Mouse (Mus musculus) heart, embryonic 11.5 days (tissue): ENCODE measurements at regions not wholly inside any gene's neighbourhood (a gene's known extent, or its start where the extent isn't known, plus 50 kb on each side); places are given as distances from the start of the nearest gene placed in this dataset.
"Not testable (repeated sequence)": the region's sequence is repeated elsewhere in the genome, so short reads cannot be mapped to it uniquely, and the experiment has no call there.

Source experiments
- ATAC-seq: fragments of 200-750 bp; cut with Nextera tagmentation; replicated peaks from 2 replicates; pipeline ENCODE4 v1.8.0; 2017; ENCODE audit warnings: moderate library complexity; ENCODE audit not compliant: insufficient number of reproducible peaks, low FRiP score, low TSS enrichment
- H3K27ac ChIP-seq: fragments of 300-500 bp; sonication (generic); 2 replicates; pipeline ENCODE4 v1.5.1; 2014; ENCODE audit warnings: mild to moderate bottlenecking, low read depth, low read length
- H3K27me3 ChIP-seq: fragments of 300-500 bp; sonication (generic); 2 replicates; pipeline ENCODE4 v1.6.1; 2014; ENCODE audit warnings: mild to moderate bottlenecking, low read length, mixed read lengths; ENCODE audit not compliant: control insufficient read depth, insufficient read depth
- H3K36me3 ChIP-seq: fragments of 300-500 bp; sonication (generic); 2 replicates; pipeline ENCODE4 v1.6.1; 2014; ENCODE audit warnings: mild to moderate bottlenecking, low read length, moderate library complexity, mixed read lengths; ENCODE audit not compliant: control insufficient read depth, insufficient read depth
- H3K4me1 ChIP-seq: fragments of 300-500 bp; sonication (generic); 2 replicates; pipeline ENCODE4 v1.6.1; 2014; ENCODE audit warnings: low read length; ENCODE audit not compliant: control insufficient read depth, insufficient read depth
- H3K4me2 ChIP-seq: fragments of 300-500 bp; sonication (generic); 2 replicates; pipeline ENCODE4 v1.6.1; 2014; ENCODE audit warnings: mild to moderate bottlenecking, moderate library complexity
- H3K4me3 ChIP-seq: fragments of 300-500 bp; sonication (generic); 2 replicates; pipeline ENCODE4 v1.5.1; 2014; ENCODE audit warnings: low read depth, low read length
- H3K9ac ChIP-seq: fragments of 300-500 bp; sonication (generic); 2 replicates; pipeline ENCODE4 v1.6.1; 2014; ENCODE audit warnings: mild to moderate bottlenecking, low read depth, low read length, moderate library complexity
- H3K9me3 ChIP-seq: fragments of 300-500 bp; sonication (generic); replicated peaks from 2 replicates; pipeline ENCODE4 v1.6.1; 2016; ENCODE audit warnings: low read length; ENCODE audit not compliant: control insufficient read depth
- WGBS: fragments of 180-500 bp; shearing (Covaris S2); extraction: QIAGEN DNeasy Blood & Tissue Kit; methylation state at CpG from one replicate; pipeline ENCODE4 v1.1.7; 2014; ENCODE audit not compliant: insufficient replicate concordance; 5-methylcytosine and 5-hydroxymethylcytosine counted together

GRCm38 (mm10) chr14:19080001-19080400 is 185.9 kb upstream of the Ube2e2 start:
- 83% methylated on average over 4 of the region's 4 CpGs for WGBS
- H3K9ac ChIP-seq, H3K27me3 ChIP-seq: not testable (repeated sequence)

GRCm38 (mm10) chr14:19041984-19042760 is 148.1 kb upstream of the Ube2e2 start:
- H3K4me2 ChIP-seq: peak overlapping the region; percentile 79
- peaks cover 4% of the 10 kb centered on the region; the same call in 1 of the 2 replicates for H3K4me1 ChIP-seq
- H3K36me3 ChIP-seq: no peaks in the 10 kb centered on the region
- H3K4me3 ChIP-seq: peak overlapping the region; percentile 40
- H3K27ac ChIP-seq: no peak overlapping the region
- peak overlapping the region; percentile 54; the same call in 1 of the 2 replicates for H3K9ac ChIP-seq
- peak; percentile 66 for ATAC-seq
- 3% methylated on average over 49 of the region's 49 CpGs for WGBS
- H3K27me3 ChIP-seq: no peaks in the 10 kb centered on the region
- H3K9me3 ChIP-seq: no peaks in the 10 kb centered on the region

More at GRCm38 (mm10) chr14:19080001-19080400, 185.9 kb upstream of the Ube2e2 start:
- not testable (repeated sequence) for ATAC-seq, H3K4me1 ChIP-seq, H3K36me3 ChIP-seq, H3K4me3 ChIP-seq, H3K4me2 ChIP-seq, H3K9me3 ChIP-seq, H3K27ac ChIP-seq

- Histone ChIP-seq H3K4me3 (no peak overlapping the region), H3K4me1 (no peaks in the 10 kb centered on the region), H3K4me2 (no peak overlapping the region), H3K9ac (no peak overlapping the region), H3K27me3 (no peaks in the 10 kb centered on the region), H3K27ac (no peak overlapping the region), H3K9me3 (no peaks in the 10 kb centered on the region), H3K36me3 (no peaks in the 10 kb centered on the region)
- ATAC-seq: no peak
- 36% methylated on average over 2 of the region's 2 CpGs for WGBS
Measured at GRCm38 (mm10) chr14:19020102-19020501, 126.0 kb upstream of the Ube2e2 start.

GRCm38 (mm10) chr14:19015406-19015805 is 121.3 kb upstream of the Ube2e2 start:
- ATAC-seq: no peak
- no peak overlapping the region for H3K27ac ChIP-seq
- 58% methylated on average over 4 of the region's 4 CpGs for WGBS

GRCm38 (mm10) chr14:19013558-19013957 is 119.5 kb upstream of the Ube2e2 start:
- H3K27me3 ChIP-seq, H3K36me3 ChIP-seq, H3K9ac ChIP-seq, H3K4me3 ChIP-seq, H3K4me2 ChIP-seq, ATAC-seq, H3K27ac ChIP-seq, H3K9me3 ChIP-seq, H3K4me1 ChIP-seq: not testable (repeated sequence)
- WGBS: 78% methylated on average over 2 of the region's 2 CpGs

More at GRCm38 (mm10) chr14:19015406-19015805, 121.3 kb upstream of the Ube2e2 start:
- H3K4me2 ChIP-seq: no peak overlapping the region
- no peaks in the 10 kb centered on the region for H3K27me3 ChIP-seq
- no peak overlapping the region for H3K9ac ChIP-seq
- no peak overlapping the region for H3K4me3 ChIP-seq
- no peaks in the 10 kb centered on the region for H3K4me1 ChIP-seq
- no peaks in the 10 kb centered on the region for H3K36me3 ChIP-seq
- H3K9me3 ChIP-seq: no peaks in the 10 kb centered on the region

GRCm38 (mm10) chr14:18983901-18984300 is 89.8 kb upstream of the Ube2e2 start:
- no peak overlapping the region for H3K4me2 ChIP-seq
- H3K36me3 ChIP-seq: no peaks in the 10 kb centered on the region
- no peak for ATAC-seq
- no peaks in the 10 kb centered on the region for H3K9me3 ChIP-seq
- no peak overlapping the region for H3K9ac ChIP-seq
- H3K4me1 ChIP-seq: no peaks in the 10 kb centered on the region
- H3K27ac ChIP-seq: no peak overlapping the region
- WGBS: 82% methylated on average over 3 of the region's 3 CpGs
- no peaks in the 10 kb centered on the region for H3K27me3 ChIP-seq
- no peak overlapping the region for H3K4me3 ChIP-seq

- 84% methylated on average over 1 of the region's 1 CpGs for WGBS
- Histone ChIP-seq H3K9me3 (no peaks in the 10 kb centered on the region), H3K36me3 (no peaks in the 10 kb centered on the region), H3K4me1 (no peaks in the 10 kb centered on the region), H3K27me3 (no peaks in the 10 kb centered on the region), H3K27ac (no peak overlapping the region), H3K4me2 (no peak overlapping the region), H3K9ac (no peak overlapping the region), H3K4me3 (no peak overlapping the region)
- no peak for ATAC-seq
Measured at GRCm38 (mm10) chr14:18963864-18964263, 69.8 kb upstream of the Ube2e2 start.

- Histone ChIP-seq H3K4me1 (no peaks in the 10 kb centered on the region), H3K4me2 (no peak overlapping the region), H3K27ac (no peak overlapping the region), H3K27me3 (no peaks in the 10 kb centered on the region), H3K4me3 (no peak overlapping the region), H3K9me3 (no peaks in the 10 kb centered on the region), H3K9ac (no peak overlapping the region), H3K36me3 (no peaks in the 10 kb centered on the region)
- no peak for ATAC-seq
- WGBS: 79% methylated on average over 2 of the region's 2 CpGs
Measured at GRCm38 (mm10) chr14:18963287-18963686, 69.2 kb upstream of the Ube2e2 start.
